Mouse (Mus musculus) large intestine, adult 2 months (tissue): ENCODE measurements around the gene Sptb. TPM values are rescaled to one million over a fixed set of nuclear protein-coding genes. Genes with fewer than 3 reads are reported as not detected.
A peak's percentile ranks its signal among the peaks of the same experiment; 100 is the strongest.

Experiments used
- DNase-seq: peaks from one replicate; pipeline ENCODE4 v3.0.0-alpha.2; 2012; ENCODE audit warnings: low read depth, low spot score
- WGBS: fragments of 180-500 bp; shearing (Covaris S2); methylation state at CpG from one replicate; pipeline ENCODE4 v1.1.7; 2018; 5-methylcytosine and 5-hydroxymethylcytosine counted together
- polyA plus RNA-seq: library from polyadenylated mRNA; depleted of rRNA; stranded (reverse); fragments of >200 nt; gene quantifications from 2 replicates; pipeline ENCODE4 v1.2.3, GENCODE M21; 2012

The Sptb gene
- polyA plus RNA-seq, 1 experiment = 0.40 TPM

GRCm38 (mm10) chr12:76614868-76615579 is 95.3 kb downstream of the Sptb start:
- DNase-seq = no peak
- WGBS = 58% methylated on average over 12 of the region's 12 CpGs

DNA sequence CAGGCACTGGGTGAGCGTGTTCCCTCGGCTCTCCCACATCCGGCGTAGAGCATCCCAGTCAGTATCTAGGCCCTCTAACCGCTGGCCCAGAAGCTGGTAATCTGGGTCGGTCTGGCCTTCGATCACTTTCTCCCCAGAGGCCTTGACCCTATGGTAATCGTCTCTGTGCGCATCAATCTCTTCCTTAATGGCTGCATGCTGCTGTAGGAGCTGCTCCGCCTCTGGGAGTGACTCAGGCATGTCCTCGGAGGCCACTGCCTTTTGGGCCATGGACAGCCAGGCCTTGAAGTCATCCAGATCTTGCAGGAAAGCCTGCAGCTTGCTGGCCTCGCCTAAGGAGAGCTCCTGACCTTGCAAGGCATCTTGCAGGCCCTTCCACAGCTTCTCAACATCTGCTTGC is 97.7 kb downstream of the Sptb start:
- no peak for DNase-seq
- WGBS = 72% methylated on average over 12 of the region's 12 CpGs

DNA sequence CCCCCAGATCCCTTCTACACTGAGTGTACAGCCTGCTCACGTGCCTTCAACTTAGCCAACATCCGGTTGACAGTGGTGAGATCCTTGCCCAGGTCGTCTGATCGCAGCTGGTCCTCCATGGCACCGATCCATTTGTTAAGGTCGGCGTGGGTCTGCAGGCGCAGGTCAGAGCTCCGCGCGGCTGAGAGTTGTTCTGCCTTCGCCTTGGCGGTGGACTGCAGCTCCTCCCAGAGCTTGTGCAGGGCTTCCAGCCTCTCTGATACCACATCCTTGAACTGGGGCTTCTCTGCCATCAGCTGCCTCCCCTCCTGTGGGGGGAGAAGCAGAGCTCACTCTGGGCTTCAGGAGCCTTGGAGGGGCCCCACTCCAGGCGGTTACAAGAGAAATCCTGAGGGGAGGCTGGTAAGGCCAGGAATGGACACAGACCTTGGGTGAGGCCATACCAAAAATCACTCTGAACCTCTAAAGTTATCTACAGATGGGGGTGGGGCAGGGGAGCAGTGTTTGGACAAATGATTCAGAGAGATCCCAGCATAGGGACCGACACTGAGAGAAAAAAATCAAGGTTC is 101.3 kb downstream of the Sptb start:
- 79% methylated on average over 15 of the region's 15 CpGs for WGBS
- DNase-seq = no peak

- WGBS = 77% methylated on average over 11 of the region's 11 CpGs
- DNase-seq = no peak
These were observed 102.1 kb downstream of the Sptb start for GRCm38 (mm10) chr12:76608241-76608640.

DNA sequence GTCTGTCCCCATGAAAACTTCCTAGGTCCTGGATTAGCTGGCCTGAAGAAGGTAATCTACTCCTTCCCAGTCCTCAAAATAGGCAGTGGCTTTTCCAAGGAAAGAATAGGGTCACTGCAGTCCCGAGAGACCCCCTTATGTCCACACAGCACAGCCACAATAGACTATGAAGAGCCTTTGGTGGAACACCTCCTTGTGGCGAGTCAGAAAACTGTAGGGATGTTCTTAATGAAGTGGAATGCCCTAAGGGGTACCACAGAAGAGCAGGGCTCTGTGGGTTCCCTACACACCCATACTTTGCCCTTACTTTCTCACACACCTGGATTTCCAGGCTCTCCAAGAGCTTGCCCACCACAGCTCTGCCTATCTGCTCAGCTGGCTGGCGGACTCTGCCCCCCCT is 104.5 kb downstream of the Sptb start:
- WGBS = 67% methylated on average over 3 of the region's 3 CpGs
- DNase-seq = no peak

DNA sequence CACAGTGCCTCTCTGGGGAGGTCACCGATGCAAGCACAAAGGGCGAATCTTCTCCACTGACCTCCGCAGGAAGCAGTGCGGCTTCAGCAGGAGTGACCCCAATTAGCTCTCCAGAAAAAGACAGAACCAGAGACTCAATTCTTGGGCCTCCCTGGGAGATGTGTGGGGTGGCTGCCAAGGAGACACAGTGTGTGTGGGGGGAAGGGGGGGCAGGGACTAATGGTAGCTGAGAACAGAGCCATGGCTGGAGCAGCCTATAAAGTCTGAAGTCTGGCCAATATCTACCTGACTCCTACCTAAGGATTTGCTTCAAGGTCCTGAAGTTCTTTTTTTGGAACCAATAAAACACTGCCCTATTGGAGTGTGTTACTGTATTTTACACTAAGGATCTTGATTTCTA is 105.8 kb downstream of the Sptb start:
- 81% methylated on average over 4 of the region's 4 CpGs for WGBS
- no peak for DNase-seq

GRCm38 (mm10) chr12:76603779-76604178 is 106.6 kb downstream of the Sptb start:
- DNase-seq = no peak
- WGBS = 73% methylated on average over 9 of the region's 9 CpGs

DNA sequence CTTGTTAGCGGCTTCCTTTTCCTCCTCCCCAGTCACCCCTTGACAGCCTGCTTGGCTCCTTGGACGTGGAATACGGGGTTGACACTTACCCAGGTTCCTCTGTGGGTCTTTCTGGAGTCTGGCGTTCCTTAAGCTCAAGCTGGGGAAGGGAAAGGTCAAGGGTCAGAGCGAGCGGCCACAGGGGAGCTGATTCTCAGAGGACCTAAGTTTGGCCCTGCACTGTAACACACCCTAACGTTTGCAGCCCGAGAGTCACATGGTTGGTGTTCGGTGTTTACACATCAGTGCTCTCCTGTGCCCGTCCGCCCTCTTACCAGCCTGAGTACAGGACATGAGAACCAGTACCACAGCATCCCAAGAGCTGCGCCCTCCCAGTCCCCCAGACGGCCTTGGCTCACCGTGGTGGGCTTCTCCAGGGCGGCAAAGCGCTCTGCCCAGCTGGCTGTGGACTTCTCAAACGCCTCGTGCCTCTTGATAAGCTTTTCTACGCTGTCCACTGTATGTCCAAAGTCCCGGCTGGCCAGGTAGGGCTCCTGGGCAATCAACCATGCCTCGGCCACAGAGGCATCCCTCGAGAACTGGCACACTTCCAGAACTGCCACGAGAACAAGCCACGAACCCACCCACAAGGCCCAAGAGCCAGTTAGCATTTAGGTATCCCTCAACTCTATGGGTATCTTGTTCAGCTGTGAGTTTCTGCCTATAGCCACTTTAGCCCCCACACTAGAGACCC is 112.0 kb downstream of the Sptb start:
- no peak for DNase-seq
- WGBS = 55% methylated on average over 24 of the region's 24 CpGs

DNA sequence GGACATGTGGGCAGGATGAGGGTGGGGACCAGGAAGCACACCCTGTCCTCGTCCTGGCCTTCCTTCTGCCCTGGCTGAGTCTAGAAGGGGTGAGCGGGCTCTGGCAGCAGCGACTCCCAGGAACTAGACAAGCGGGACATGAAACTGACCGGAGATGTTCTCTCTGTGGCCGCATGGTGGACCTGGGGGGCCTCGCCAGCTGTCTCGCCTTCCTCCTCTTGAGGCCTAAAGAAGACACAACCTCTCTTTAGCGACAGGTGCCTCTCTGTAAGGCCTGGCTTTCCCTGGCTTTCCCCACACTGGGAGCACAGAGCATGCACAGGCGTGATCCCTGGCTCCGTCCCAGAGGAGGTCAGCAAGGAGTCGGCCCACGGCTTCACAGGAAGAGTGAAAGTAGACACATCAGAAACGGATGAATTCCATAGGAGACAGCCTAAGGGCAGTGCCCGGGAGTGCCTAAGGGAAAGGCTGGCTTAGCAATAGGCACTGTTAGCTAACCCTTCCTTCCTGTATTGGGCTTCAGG is 112.7 kb downstream of the Sptb start:
- no peak for DNase-seq
- WGBS = 60% methylated on average over 15 of the region's 15 CpGs

DNA sequence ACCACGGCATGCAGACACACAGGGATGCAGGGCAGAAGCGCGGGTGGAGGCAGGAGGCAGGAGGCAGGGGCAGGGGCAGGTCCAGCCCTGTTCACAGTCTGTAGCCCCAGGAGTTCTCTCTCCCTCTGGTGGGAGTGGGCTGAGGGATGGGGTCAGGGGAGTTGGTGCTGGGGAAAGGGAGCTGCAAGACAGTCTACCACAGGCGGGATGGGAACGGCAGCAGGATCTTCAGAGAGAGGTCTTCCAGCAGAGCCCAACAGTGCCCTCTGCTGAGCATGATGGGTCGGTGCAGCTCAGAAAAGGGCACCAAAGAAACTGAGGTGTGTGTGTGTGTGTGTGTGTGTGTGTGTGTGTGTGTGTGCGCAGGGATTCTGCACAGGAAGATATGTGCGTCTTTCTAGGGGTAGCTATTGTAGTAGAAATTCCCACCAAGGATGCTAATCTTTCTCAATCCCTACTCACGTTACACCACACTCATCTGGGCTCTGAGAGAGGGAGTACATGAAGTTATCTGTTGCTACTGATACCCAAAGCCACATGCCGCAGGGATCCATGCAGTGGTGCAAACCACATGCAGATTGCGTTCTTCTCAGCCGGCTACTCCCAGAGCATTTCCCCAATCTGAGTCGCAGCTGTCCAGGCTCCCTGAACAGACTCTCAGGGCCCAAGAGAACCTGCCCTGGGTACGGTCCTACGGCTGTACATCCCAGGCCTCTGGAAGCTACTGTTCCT is 113.9 kb downstream of the Sptb start:
- no peak for DNase-seq
- 60% methylated on average over 15 of the region's 15 CpGs for WGBS

DNA sequence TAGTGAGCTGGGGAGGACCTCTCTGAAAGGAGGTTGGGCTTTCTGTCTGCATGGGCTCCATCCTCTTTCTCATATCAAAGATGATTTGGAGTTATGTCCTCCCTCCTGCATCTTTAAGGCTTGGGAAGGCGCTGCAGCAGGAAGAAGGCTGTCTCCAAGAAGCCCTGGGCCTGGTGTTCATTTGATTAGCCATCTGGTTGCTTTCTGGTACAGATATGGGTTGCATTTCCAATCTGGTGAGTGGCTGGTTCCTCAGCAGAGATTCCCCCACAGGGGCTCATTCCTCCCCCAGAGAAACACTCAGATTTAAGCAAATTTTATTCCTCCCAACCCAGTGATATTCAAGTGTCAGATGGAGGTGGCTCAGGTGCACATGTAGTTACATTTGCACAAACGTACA is 114.5 kb downstream of the Sptb start:
- WGBS = 82% methylated on average over 2 of the region's 2 CpGs
- no peak for DNase-seq

DNA sequence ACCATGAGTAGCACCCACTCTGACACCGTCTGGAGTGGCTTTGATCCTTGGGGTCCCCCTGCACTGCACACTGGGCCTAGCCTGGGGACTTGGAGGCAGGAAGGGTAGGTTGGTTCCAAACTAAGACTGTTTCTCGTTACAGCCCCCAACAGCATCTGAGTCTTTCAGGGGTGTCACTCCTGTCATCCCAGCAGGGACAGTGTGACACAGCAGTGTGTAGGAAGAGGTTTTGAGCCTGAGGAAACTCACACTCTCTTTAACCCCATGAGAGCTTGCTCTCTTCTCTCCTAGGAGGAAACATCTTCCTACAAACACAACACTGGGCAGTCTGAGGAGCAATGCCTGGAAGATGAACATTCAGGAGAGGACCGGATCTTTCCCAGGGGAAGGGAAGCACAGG is 115.8 kb downstream of the Sptb start:
- 83% methylated on average over 3 of the region's 3 CpGs for WGBS
- DNase-seq = no peak

- WGBS = 3% methylated on average over 7 of the region's 7 CpGs
- peak; percentile 93 for DNase-seq
These were observed 116.5 kb downstream of the Sptb start for GRCm38 (mm10) chr12:76593839-76594322.

- WGBS = 82% methylated on average over 6 of the region's 6 CpGs
- no peak for DNase-seq
These were observed 117.1 kb downstream of the Sptb start for GRCm38 (mm10) chr12:76593254-76593653.

DNA sequence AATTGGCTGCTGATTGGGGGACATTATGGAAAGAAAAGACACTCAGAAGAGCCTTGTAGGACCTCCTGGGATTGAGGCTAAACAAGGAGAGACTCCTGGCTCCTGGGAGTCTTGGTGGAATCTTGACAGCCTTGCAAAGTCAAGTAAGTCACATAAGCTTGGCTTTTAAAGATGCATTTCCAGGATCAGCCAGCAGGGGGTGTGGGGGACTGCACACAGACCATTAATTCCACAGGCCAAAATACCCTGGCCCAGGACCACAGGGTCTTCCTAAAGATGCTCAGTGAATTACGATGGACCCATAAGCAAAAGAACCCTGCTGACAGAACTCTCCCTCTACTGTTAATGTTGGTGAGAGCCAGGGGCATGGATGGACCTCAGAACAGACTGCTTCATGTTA is 118.1 kb downstream of the Sptb start:
- WGBS = 62% methylated on average over 1 of the region's 1 CpGs
- DNase-seq = no peak

DNA sequence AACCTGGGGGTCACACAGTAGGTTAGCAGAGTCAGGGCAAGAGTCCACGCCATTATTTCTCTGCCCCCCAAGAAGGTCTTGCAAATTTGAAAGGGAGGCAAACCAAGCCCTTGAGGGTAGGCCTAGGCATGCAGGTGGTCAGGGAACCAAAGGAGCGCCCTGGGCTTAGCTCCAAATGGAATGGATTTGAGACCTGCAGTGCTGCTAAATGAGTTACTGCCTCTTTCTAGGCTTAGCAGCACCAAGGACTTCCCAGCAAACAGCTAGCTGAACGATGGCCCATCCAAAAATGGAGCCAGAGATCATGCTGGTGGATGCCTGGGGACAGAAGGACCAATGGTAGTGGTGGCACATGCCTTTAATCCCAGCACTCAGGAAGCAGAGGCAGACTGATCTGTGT is 119.3 kb downstream of the Sptb start:
- DNase-seq = no peak
- WGBS = 89% methylated on average over 3 of the region's 3 CpGs

DNA sequence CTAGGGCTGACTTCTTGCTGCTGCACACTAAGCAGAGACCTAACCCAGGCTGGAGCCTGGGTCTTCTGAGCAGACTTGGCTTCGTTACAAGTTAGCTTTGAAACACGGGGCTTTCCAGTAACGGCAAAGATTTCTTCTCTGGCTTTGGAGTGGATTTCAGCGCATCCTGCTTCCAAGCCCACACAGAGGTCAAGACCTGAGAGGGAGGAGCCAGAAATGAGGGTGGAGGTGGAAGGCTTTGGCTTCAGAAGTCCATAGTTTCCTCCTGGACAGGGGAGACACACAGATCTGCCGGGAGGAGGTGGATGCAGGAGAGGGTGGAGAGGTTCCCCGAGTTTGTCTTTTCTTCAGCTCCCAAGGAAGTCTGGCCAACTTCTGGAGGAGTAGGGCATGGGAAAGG is 120.8 kb downstream of the Sptb start:
- 20% methylated on average over 6 of the region's 6 CpGs for WGBS
- DNase-seq = no peak

- WGBS = 64% methylated on average over 11 of the region's 11 CpGs
These were observed 123.0 kb downstream of the Sptb start for GRCm38 (mm10) chr12:76587357-76587756.

DNA sequence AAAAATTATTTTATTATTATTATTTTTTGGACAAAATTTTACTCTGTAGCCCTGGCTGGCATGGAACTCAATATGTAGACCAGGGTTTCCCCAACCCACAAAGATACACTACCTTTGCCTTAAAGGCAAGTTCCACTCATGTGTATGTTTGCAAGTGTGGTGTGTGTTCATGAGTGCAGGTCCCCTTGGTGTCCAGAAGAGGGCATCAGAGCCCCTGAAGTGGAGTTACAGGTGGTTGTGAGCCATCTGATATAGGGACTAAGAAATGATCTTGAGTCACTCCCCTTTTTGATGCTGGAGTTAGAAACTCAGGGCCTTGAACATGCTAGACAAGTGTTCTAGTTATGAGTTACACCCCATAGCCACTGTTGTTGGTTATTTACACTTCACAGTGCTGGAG is 125.3 kb downstream of the Sptb start:
- no peak for DNase-seq

More at GRCm38 (mm10) chr12:76587357-76587756, 123.0 kb downstream of the Sptb start:
- DNase-seq = no peak

DNA sequence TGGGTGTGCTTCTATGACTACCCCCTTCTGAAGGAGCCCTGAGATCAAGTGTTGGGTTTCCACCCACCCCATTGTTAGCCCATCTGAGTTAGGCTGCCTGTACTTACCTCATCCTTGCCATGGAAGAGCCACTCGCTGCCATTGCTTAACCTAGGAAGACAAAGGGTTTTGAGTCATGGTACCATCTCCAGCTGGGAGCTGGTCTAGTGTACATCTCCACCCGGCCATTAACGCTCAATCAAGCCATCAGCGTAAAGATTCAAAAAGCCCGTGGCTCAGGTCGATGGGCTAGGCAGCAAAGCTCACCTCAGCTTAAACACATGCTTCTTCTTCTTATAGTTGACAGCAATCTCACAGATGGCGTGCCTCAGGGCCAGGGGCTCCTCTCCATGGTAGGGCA is 126.9 kb downstream of the Sptb start:
- DNase-seq = no peak
- 96% methylated on average over 7 of the region's 7 CpGs for WGBS
